Mouse (Mus musculus) olfactory bulb, adult 2 months (tissue): ENCODE data around the gene Tmem131l. TPM values are rescaled to one million over a fixed set of nuclear protein-coding genes. Genes with fewer than 3 reads are reported as not detected.
A peak's percentile ranks its signal among the peaks of the same experiment; 100 is the strongest.

Source experiments
- H3K27ac ChIP-seq: fragments of 200-500 bp; 2 replicates; pipeline ENCODE4 v1.5.1; 2012; ENCODE audit warnings: low read depth, low read length; ENCODE audit not compliant: insufficient read depth
- H3K4me1 ChIP-seq: fragments of 200-500 bp; 2 replicates; pipeline ENCODE4 v1.6.1; 2012; ENCODE audit warnings: low read length; ENCODE audit not compliant: control insufficient read depth, insufficient read depth
- H3K4me3 ChIP-seq: fragments of 200-500 bp; 2 replicates; pipeline ENCODE4 v1.5.1; 2012; ENCODE audit warnings: mild to moderate bottlenecking, low read depth, low read length, moderate library complexity; ENCODE audit not compliant: insufficient read depth
- CTCF ChIP-seq: fragments of 200-500 bp; IDR thresholded peaks from 2 replicates; pipeline ENCODE4 v1.5.1; 2012; ENCODE audit warnings: low read depth, mild to moderate bottlenecking, low read length, moderate library complexity; ENCODE audit not compliant: insufficient read depth
- POLR2A ChIP-seq: fragments of 200-500 bp; IDR thresholded peaks from 2 replicates; pipeline ENCODE4 v1.6.1; 2012; ENCODE audit warnings: mild to moderate bottlenecking, low read depth, low read length, moderate library complexity; ENCODE audit not compliant: insufficient read depth
- WGBS: fragments of 180-500 bp; shearing (Covaris S2); methylation state at CpG from one replicate; pipeline ENCODE4 v1.1.7; 2018; 5-methylcytosine and 5-hydroxymethylcytosine counted together
- polyA plus RNA-seq: library from polyadenylated mRNA; stranded (reverse); fragments of >200 nt; gene quantifications from 2 replicates; pipeline ENCODE4 v1.2.4, GENCODE M21; 2012; ENCODE audit warnings: low replicate concordance; ENCODE audit not compliant: missing spikeins, insufficient read depth, insufficient read length

Tmem131l gene
- polyA plus RNA-seq, 1 experiment, result not detected

GRCm38 (mm10) chr3:84060128-84060527 lies 20.2 kb upstream of the Tmem131l start:
- H3K4me3 ChIP-seq, result no peak overlapping the region
- 71% methylated on average over 4 of the region's 4 CpGs for WGBS
- no peaks in the 10 kb centered on the region for H3K4me1 ChIP-seq
- TF ChIP-seq POLR2A, result no peak
- TF ChIP-seq CTCF, result no peak
- H3K27ac ChIP-seq, result no peak overlapping the region

- Histone ChIP-seq H3K4me1 (no peaks in the 10 kb centered on the region), H3K4me3 (no peak overlapping the region), H3K27ac (no peak overlapping the region)
- WGBS, result 67% methylated on average over 4 of the region's 4 CpGs
- no peak for TF ChIP-seq CTCF
- TF ChIP-seq POLR2A, result no peak
Observed at GRCm38 (mm10) chr3:84059676-84060075, 19.7 kb upstream of the Tmem131l start.

- TF ChIP-seq CTCF (no peak), POLR2A (no peak)
- Histone ChIP-seq H3K4me1 (no peaks in the 10 kb centered on the region), H3K4me3 (no peak overlapping the region), H3K27ac (no peak overlapping the region)
- WGBS, result 63% methylated on average over 13 of the region's 13 CpGs
Observed at GRCm38 (mm10) chr3:84059261-84059660, 19.3 kb upstream of the Tmem131l start.

GRCm38 (mm10) chr3:84048729-84049175 lies 8.8 kb upstream of the Tmem131l start:
- Histone ChIP-seq H3K27ac (no peak overlapping the region), H3K4me3 (no peak overlapping the region), H3K4me1 (peaks cover 8% of the 10 kb centered on the region)
- WGBS, result 39% methylated on average over 9 of the region's 9 CpGs
- TF ChIP-seq CTCF (no peak), POLR2A (no peak)

- peaks cover 8% of the 10 kb centered on the region for H3K4me1 ChIP-seq
- 95% methylated on average over 8 of the region's 8 CpGs for WGBS
- TF ChIP-seq CTCF (no peak), POLR2A (no peak)
- no peak overlapping the region for H3K4me3 ChIP-seq
- H3K27ac ChIP-seq, result no peak overlapping the region
Observed at GRCm38 (mm10) chr3:84046206-84046605, 6.2 kb upstream of the Tmem131l start.

GRCm38 (mm10) chr3:84041739-84042138 lies 1.8 kb upstream of the Tmem131l start:
- Histone ChIP-seq H3K4me1 (0 out of 2 replicates have a peak, but pooled peaks cover 2% of the 10 kb centered on the region), H3K27ac (no peak overlapping the region), H3K4me3 (no peak overlapping the region)
- TF ChIP-seq POLR2A, result no peak
- WGBS, result 95% methylated on average over 8 of the region's 8 CpGs

GRCm38 (mm10) chr3:84040476-84041082 lies 604 bp upstream of the Tmem131l start:
- Histone ChIP-seq H3K27ac (peak overlapping the region; percentile 87), H3K4me1 (0 out of 2 replicates have a peak, but pooled peaks cover 2% of the 10 kb centered on the region), H3K4me3 (peak overlapping the region; percentile 73)
- 3% methylated on average over 23 of the region's 23 CpGs for WGBS
- no peak for TF ChIP-seq POLR2A
- no peak for TF ChIP-seq CTCF

GRCm38 (mm10) chr3:84038981-84039645 lies 862 bp downstream of the Tmem131l start:
- WGBS, result 1% methylated on average over 42 of the region's 42 CpGs

GRCm38 (mm10) chr3:84038126-84038525 lies 1.8 kb downstream of the Tmem131l start:
- TF ChIP-seq CTCF (no peak), POLR2A (no peak)
- Histone ChIP-seq H3K27ac (no peak overlapping the region), H3K4me3 (no peak overlapping the region), H3K4me1 (peaks cover 6% of the 10 kb centered on the region; the same call in 1 of the 2 replicates)
- 43% methylated on average over 1 of the region's 1 CpGs for WGBS

More at GRCm38 (mm10) chr3:84038981-84039645, 862 bp downstream of the Tmem131l start:
- 0 out of 2 replicates have a peak, but pooled peaks cover 2% of the 10 kb centered on the region for H3K4me1 ChIP-seq
- TF ChIP-seq POLR2A, result no peak
- no peak for TF ChIP-seq CTCF
- H3K4me3 ChIP-seq, result peak overlapping the region; percentile 92
- H3K27ac ChIP-seq, result peak overlapping the region; percentile 42; the same call in 1 of the 2 replicates

GRCm38 (mm10) chr3:84037536-84037935 lies 2.4 kb downstream of the Tmem131l start:
- H3K27ac ChIP-seq, result no peak overlapping the region
- WGBS, result 82% methylated on average over 3 of the region's 3 CpGs
- H3K4me3 ChIP-seq, result no peak overlapping the region
- peaks cover 7% of the 10 kb centered on the region; the same call in 1 of the 2 replicates for H3K4me1 ChIP-seq
- TF ChIP-seq CTCF (no peak), POLR2A (no peak)
